Mouse (Mus musculus): ENCODE measurements around the gene Asna1.

Asna1 gene

DNA sequence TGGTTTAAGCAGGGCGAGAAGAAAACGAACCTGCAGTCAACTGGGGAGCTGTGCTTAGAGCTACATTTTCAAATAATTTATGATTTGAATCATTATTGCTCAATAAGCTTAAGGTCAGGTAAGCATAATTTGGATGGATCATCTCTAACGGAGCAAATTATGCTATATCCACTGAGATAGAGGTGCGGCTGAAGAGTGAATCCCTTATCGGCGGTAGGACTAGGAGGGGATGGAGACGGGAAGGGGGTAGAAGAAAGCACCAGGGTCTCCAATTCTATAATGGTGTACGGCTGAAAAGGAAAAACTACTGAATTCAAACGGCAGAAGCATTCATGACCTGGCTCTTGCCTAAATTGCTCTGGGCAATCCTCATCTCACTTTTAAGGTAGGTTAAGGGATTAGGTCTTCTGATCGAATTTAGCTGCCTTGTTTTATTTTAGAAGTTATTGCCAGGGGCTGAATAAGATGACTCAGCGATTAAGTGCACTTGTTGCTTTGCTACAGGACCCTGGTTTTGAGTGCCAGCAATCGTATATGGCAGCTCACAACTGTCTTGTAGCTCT, 10.2 kb upstream of the Asna1 start:
- DNase-seq (ENCODE audit: low read depth): no peak

GRCm38 (mm10) chr8:85034764-85035163, 9.7 kb upstream of the Asna1 start:
- peak; percentile 25 for DNase-seq (ENCODE audit: low read depth)

DNA sequence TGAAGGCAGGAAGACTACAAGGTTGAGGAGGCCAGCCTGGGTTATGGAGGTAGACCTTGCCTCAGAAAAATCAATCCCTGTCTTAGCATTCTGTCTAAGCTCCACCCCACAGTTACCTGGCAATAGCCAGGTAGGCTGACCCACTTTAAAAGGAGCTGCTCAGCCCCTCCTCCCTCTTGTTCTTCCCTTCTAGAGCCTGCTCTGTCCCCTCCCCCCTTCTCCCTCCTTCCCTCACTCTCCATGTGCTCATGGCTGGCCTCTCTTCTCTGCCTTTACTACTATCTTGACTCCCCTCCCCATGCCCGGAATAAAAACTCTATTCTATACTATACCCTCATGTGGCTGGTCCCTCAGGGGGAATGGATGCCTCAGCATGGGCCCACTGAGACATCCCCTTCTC, 8.8 kb upstream of the Asna1 start:
- no peak for DNase-seq (ENCODE audit: low read depth)

DNA sequence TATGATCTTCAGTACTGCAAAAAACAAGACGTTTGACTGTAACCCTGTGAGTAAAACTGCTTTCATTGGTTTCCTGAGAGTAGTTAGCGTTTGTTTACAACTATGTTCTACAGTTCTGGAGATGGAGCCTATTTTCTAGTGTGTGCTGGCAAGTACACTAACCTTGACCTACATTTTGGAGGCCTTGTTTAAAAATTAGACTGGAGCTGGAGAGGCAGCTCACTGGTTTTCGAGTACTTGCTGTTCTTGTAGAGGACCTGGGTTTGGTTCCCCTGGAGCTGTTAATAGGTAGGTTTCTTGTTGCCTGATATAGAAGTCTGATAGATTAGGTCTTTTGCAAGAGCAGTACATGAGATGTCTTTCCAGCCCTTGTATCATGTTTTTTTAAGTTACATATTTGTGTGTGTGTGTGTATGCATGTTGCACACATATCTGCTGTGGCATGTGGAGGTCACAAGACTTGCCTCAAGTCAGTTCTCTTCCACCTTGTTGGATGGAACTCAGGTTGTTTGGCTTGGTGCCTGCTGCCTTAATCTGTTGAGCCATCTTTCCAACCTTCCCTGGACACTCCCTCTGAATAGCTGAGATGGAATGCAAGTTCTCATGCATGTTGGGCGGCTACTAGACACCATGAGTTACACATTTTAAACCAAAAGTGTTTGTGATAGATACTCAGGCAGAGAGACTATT, 7.7 kb upstream of the Asna1 start:
- no peak for DNase-seq (ENCODE audit: low read depth)

DNA sequence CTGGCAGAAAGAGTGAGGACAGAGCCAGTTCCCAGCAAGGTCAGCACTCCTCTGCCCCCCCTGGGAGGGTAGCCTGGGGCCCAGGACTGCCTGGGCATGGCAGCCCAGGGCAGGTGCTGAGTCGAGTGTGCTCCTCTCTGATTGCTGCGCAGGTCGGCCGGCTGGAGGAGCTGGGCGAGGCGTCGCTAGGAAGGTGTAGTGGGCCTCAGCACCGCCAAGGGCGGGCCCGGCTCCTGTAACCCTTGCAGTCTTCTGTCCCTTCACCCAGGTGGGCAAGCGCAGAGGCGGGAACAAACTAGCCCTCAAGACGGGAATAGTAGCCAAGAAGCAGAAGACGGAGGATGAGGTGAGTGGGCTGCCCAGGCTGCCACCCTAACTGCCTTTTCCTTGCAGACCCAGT, 4.2 kb upstream of the Asna1 start:
- DNase-seq (ENCODE audit: low read depth): no peak

- DNase-seq (ENCODE audit: low read depth): no peak
Measured at GRCm38 (mm10) chr8:85027922-85028321, 2.8 kb upstream of the Asna1 start.

GRCm38 (mm10) chr8:85027516-85027855, 2.4 kb upstream of the Asna1 start:
- no peak for DNase-seq (ENCODE audit: low read depth)

DNA sequence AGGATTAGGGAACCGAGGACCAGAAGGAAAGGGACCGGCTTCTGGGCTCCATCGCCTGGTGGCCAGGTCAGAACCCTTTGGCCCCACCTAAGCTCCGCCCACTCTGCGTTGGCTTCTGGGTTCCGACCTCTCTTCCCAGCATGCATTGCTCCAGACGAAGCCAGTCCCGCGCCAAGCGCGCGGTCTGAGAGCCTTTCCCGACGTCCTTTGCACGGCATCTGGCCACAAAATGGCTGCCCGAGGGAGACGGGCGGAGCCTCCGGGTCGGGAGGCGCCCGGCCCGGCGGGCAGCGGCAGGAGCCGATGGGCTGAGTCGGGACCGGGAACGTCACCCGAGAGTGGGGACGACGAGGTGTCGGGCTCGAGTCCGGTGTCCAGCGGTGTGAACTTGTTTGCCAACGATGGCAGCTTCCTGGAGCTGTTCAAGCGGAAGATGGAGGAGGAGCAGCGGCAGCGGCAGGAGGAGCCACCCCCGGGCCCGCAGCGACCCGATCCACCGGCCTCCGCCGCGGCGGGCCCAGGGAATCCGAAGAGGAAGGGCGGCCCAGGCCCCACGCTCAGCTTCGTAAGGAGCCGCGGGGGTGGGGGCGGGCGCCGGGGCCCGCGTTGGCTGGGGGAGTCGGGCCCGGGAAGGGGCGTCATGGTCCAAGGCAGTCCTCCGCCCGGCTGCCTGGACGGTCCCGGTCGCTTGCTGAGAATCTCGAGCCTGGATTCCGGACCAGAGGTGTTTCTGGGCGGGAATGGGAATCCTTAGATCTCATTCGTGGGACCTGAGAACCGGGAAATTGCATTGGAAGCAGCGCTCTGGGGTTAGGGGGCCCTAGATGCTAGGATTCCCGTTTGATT, 1.8 kb upstream of the Asna1 start, which contains the start of gene Trir:
TSS of gene Trir (plus strand) at position 154 of the 846 bp plus-strand sequence.
- peak; percentile 93 for DNase-seq (ENCODE audit: low read depth)

DNA sequence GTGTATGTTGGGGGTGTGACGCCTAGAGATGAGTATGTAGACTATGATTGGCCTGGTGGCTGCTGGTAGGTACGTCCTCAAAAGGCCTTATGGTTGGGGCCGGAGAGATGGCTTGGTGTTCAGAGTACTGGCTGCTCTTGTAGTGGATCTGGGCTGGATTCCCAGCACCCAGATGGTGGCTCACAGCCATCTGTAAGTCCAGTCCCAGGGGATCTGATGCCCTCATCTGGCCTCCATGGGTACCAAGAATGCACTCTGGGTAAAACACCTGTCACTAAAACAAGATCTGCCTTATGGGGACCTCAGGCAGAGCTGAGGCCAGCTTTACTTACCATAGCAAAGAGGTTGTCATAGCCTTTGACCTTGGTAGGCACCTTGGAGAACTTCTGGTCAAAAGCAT, 1.2 kb downstream of the Asna1 start:
- DNase-seq (ENCODE audit: low read depth): no peak

DNA sequence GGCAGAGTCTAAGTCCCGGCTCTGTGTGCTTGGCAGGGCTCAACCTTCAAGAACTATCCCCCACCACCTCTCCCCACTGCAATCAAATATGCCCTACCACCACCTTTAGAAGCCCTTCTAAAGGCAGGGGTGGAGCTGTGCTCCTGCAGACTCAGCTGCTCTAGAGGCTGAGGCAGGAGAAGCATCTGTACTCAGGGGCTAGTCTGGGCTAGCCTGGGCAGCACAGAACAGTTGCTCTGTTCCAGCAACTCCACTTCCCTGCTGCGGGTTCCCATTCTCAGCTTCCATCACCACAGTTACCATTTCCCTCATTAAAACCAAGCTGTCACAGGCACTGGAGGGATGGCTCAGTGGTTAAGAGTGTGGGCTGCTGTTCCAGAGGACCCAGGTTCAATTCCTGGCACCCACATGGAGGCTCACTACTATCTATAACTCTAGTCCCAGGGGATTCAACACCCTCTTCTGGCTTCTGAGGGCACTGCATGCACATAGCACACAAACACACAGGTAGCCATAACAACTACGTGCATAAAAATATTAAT, 3.5 kb downstream of the Asna1 start:
- DNase-seq (ENCODE audit: low read depth): no peak

DNA sequence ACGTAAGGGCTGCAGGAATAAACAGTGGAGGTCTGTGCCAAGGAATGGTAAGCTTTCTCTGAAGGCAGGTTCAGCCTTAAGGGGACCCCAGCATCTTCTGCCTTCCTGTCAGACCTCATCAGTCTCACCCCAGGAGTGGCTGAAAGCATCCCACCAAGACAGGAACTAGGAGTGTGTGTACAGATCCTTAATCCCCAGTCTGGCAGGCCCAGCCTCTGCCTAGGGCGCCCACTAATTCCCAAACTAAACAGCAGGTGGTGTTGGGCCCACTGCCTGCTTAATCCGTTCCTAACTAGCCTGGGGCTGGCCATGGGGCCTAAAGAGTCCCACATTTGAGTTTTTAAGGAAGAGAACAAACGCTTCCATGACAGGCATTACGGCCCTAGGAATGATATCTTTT, 7.9 kb downstream of the Asna1 start:
- DNase-seq (ENCODE audit: low read depth): no peak

DNA sequence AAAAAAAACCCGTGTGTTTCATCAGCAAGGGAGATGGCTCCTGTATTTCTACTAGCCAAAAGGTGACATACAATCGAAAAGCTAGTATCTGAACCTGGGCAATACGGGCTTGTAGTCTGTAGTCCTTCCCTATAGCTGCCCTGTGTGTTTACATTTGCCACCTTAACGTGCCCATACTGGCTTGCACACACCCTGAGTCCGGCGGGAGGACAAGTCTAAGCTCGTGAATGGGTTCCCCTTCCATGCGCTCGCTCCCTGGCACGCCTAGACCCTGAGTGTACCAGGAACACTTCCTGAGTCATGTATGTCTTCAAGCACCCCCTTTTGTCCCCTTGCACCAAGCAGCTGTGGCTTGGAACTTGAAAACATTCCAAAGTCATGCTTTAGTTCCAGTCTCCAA, 8.4 kb downstream of the Asna1 start:
- DNase-seq (ENCODE audit: low read depth): no peak

DNA sequence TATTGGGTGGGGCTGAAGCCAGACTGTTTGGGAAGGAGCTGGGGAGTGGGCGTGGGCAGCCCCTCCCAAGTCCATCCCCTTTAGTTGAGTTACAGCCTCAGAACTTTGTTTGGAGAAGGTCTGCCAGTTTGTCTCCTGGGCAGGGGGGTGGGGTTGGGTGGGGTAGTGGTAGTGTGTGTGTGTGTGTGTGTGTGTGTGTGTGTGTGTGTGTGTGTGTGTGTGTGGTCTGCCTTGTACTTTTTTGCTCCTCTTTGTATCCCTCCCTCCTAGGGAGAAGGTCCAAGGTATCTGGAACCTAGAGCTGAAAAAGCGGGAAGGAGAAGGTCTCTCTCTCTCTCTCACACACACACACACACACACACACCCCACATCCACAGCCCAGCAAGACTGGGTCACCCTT, 10.7 kb downstream of the Asna1 start, which contains the start of gene Best2:
TSS of gene Best2 (minus strand) at position 101 of the 400 bp plus-strand sequence.
- DNase-seq (ENCODE audit: low read depth): no peak

DNA sequence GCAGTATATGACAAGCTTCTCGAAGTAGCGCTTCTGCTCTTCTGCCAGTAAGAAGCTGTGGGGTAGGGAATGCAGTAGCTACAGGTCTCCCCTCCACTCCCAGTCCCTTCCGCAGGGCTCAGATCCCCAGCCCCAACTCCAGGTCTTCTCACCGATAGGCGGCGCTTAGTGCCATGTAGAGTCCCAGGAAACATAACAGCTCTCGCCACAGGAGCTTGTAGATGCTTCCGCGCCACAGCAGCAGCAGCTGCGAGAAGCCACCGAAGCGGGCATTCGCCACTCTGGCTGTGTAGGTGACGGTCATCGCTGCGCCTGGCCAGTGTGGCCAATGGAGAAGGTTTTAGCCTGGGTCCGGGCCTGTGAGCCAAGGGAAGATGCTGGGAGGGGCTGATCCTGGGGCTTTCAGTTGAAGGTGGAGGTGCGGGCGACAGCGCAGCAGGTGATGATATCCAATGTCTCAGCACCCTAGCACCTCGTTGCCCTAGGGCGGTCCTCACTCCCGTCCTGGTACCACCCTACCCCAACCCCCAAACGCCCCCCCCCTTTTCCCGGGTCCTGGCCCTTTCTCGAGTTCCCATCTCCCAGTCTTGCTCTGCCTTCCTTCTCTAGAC, 11.7 kb downstream of the Asna1 start:
- no peak for DNase-seq (ENCODE audit: low read depth)

GRCm38 (mm10) chr8:85011242-85011641, 13.8 kb downstream of the Asna1 start:
- no peak for DNase-seq (ENCODE audit: low read depth)

DNA sequence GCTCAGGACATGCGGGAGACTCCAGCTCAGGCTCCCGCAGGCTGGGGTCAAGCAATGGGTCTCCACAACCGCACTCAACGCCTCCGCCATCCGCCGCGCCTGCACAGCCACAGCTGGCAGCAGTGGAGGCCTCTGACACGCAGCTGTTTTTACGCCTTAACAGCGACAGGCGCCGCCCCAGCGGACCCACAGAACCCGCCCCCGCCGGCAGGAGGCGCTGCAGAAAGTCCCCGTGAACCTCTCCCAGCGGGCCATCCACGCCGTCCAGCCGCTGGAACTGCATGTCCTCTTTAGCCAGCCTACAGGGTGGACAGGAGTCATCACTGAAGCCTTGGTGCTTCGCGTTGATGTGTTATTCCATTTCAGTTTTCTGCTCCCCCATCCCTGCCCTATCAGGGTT, 17.4 kb downstream of the Asna1 start:
- DNase-seq (ENCODE audit: low read depth): no peak

DNA sequence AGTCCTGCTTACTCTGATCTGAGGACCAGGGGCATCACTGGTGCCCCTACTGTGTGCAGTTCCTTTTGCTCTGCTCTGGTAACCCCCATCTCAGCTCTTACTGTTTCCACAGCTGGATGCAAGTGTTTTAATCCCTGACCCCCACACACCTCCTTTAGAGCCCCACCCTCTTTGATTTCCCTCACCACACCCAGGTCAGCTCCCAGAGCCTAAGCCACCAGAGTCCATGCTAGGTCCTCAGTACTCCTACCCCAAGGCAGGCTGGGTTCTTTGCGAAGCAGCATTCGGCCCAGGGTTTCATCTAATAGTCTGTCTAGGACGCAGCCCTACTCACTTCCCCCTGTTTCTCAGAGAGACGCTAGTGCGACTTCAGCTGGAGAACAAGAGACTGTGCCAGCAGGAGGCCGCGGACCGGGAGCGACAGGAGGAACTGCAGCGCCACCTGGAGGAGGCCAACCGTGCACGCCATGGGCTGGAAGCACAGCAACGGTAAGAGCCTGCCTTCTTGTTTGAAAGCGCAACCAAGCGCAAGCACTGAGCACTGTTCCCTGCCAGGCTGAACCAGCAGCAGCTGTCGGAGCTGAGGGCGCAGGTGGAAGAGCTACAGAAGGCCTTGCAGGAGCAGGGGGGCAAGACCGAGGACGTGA, 27.3 kb downstream of the Asna1 start:
- DNase-seq (ENCODE audit: low read depth): no peak

- DNase-seq (ENCODE audit: low read depth): no peak
Measured at GRCm38 (mm10) chr8:84996978-84997377, 28.1 kb downstream of the Asna1 start.

DNA sequence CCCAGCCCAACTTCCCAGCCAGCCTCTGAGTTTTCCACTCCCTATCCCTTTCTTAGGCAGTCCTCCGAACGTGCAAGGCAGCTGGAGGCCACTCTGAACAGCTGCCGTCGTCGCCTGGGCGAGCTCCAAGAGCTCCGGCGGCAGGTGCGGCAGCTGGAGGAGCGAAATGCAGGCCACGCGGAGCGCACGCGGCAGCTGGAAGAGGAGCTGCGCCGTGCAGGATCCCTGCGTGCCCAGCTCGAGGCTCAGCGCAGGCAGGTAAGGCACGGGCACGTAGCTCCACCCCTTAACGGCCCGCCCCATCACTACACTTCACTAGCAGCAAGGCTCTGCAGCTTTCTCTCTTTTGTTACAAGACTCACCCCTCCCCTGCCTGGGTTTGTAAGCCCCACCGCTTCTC, 29.4 kb downstream of the Asna1 start:
- DNase-seq (ENCODE audit: low read depth): no peak

DNA sequence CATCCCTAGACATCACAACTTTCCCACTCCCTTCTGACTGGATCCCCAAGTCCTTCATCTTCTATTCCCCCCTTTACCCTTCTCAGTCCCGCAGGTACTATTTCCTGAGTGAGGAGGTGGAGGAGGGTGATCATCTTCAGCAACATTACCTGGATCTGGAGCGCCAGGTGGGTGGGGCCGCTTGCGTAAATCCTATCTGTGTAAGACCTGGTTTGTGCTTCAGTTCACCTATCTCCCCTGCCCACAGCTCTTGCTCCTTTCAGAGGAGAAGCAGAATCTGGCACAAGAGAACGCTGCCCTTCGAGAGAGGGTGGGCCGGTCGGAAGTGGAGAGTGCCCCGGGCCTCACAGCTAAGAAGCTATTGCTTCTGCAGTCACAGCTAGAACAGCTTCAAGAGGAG, 30.7 kb downstream of the Asna1 start:
- DNase-seq (ENCODE audit: low read depth): no peak

DNA sequence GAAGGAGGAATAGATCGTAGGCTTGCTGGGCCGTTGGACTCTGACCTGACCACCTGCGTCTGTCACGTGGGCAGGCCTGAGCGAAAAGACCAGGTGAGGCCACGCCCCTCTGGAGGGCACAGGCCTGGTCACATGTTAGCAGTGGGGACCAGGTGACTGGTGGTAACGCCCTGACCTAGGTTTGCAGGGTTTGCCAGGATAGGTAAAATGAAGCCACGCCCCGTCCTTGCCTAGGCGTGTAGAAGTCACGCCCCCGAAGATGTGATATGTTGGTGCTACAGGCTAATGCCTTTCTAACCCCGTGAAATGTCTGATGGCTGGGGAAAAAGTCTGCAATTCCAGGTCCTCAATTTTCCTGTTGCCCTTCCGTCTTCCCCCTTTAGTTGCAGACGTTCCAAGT, 34.2 kb downstream of the Asna1 start:
- DNase-seq (ENCODE audit: low read depth): no peak

DNA sequence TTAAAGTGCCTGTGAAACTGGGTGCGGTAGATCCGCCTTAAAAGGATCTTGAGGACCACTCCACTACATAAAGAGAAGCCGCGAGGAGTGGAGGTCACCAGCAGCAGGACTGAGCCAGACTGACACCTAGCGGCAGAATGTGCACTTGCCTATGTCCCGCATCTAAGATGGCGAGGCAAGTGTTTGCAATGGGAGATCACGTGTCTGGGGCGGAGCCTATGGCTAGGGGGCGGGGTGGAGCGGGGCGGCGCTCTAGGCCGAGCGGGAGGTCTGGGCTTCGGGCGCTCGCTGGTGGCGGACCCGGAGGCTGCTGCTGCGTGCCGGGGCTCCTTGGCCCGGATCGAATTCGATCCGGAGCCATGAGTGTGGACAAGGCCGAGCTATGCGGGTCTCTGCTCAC, 34.7 kb downstream of the Asna1 start, which contains the start of gene Hook2:
TSS of gene Hook2 (plus strand) at position 255 of the 400 bp plus-strand sequence.
- DNase-seq (ENCODE audit: low read depth): peak; percentile 97

All from fibroblast of lung, adult 2 months (primary cell).